Mouse (Mus musculus) lung, embryonic 16.5 days (tissue): ENCODE measurements around the gene Gng4. TPM values are rescaled to one million over a fixed set of nuclear protein-coding genes. Genes with fewer than 3 reads are reported as not detected.

Experiments used
- polyA plus RNA-seq: library from polyadenylated mRNA; unstranded; fragments of >200 nt; fragmentation: Nextera tagmentation; extraction: Ambion mirVana; gene quantifications from 2 replicates; pipeline ENCODE4 v1.2.1, GENCODE M21; 2015

Gene Gng4
- polyA plus RNA-seq, 1 experiment from 2014 or later: 0.64 TPM

Other genes starting within 250 kb of the Gng4 start
- 5.4 and 6.1 TPM in 2 replicates for gene Lyst, start 193.7 kb upstream of the Gng4 start, polyA plus RNA-seq
- gene B3galnt2, start 170.4 kb downstream of the Gng4 start, polyA plus RNA-seq: 32.1 and 33.1 TPM in 2 replicates